Mouse (Mus musculus) heart, embryonic 14.5 days (tissue): Measurements from ENCODE around the gene Helz. TPM values are rescaled to one million over a fixed set of nuclear protein-coding genes. Genes with fewer than 3 reads are reported as not detected.
"Not testable (repeated sequence)": the region's sequence is repeated elsewhere in the genome, so short reads cannot be mapped to it uniquely, and the experiment has no call there.

Experiments used
- ATAC-seq: fragments of 200-750 bp; cut with Nextera tagmentation; 2 replicates; pipeline ENCODE4 v1.8.0; 2017; ENCODE audit warnings: low read depth, moderate TSS enrichment; ENCODE audit not compliant: insufficient number of reproducible peaks, insufficient read depth, low FRiP score
- H3K27ac ChIP-seq, 2 experiments: fragments of 200-500 bp in 1 of 2; fragments of 300-500 bp in 1 of 2; sonication (generic) in 1 of 2; replicated peaks in 1 of 2; 2 replicates each; pipeline ENCODE4 v1.5.1; 2012 to 2014; ENCODE audit warnings: low read depth in 2 of 2, low read length in 2 of 2, control low read depth in 1 of 2, mild to moderate bottlenecking in 1 of 2, mixed read lengths in 1 of 2; ENCODE audit not compliant: control insufficient read depth in 1 of 2, insufficient read depth in 1 of 2
- H3K27me3 ChIP-seq: fragments of 300-500 bp; sonication (generic); 2 replicates; pipeline ENCODE4 v1.6.1; 2014; ENCODE audit warnings: mild to moderate bottlenecking, low read length, control low read depth; ENCODE audit not compliant: control insufficient read depth, insufficient read depth
- H3K36me3 ChIP-seq: fragments of 300-500 bp; sonication (generic); 2 replicates; pipeline ENCODE4 v1.6.1; 2014; ENCODE audit warnings: mild to moderate bottlenecking, control low read depth, low read length, mixed read lengths; ENCODE audit not compliant: control insufficient read depth, insufficient read depth
- H3K4me1 ChIP-seq, 2 experiments: fragments of 200-500 bp in 1 of 2; fragments of 300-500 bp in 1 of 2; sonication (generic) in 1 of 2; 2 replicates each; pipeline ENCODE4 v1.6.1; 2012 to 2014; ENCODE audit warnings: low read length in 2 of 2, control low read depth in 1 of 2, mixed read lengths in 1 of 2; ENCODE audit not compliant: control insufficient read depth in 2 of 2, insufficient read depth in 2 of 2
- H3K4me2 ChIP-seq: fragments of 300-500 bp; sonication (generic); 2 replicates; pipeline ENCODE4 v1.6.1; 2014; ENCODE audit warnings: mild to moderate bottlenecking, low read length
- H3K4me3 ChIP-seq, 2 experiments: fragments of 200-500 bp in 1 of 2; fragments of 300-500 bp in 1 of 2; sonication (generic) in 1 of 2; 2 replicates each; pipeline ENCODE4 v1.5.1; 2012 to 2014; ENCODE audit warnings: low read length in 2 of 2, mild to moderate bottlenecking in 2 of 2, control low read depth in 1 of 2, low read depth in 1 of 2, moderate library complexity in 1 of 2; ENCODE audit not compliant: control insufficient read depth in 1 of 2, insufficient read depth in 1 of 2
- H3K9ac ChIP-seq: fragments of 300-500 bp; sonication (generic); 2 replicates; pipeline ENCODE4 v1.6.1; 2014; ENCODE audit warnings: mild to moderate bottlenecking, low read length
- H3K9me3 ChIP-seq: fragments of 300-500 bp; sonication (generic); 2 replicates; pipeline ENCODE4 v1.6.1; 2016; ENCODE audit warnings: low read length, control low read depth; ENCODE audit not compliant: control insufficient read depth
- WGBS: fragments of 180-500 bp; shearing (Covaris S2); extraction: QIAGEN DNeasy Blood & Tissue Kit; methylation state at CpG from one replicate; pipeline ENCODE4 v1.1.7; 2014; 5-methylcytosine and 5-hydroxymethylcytosine counted together
- polyA plus RNA-seq: library from polyadenylated mRNA; unstranded; fragments of >200 nt; fragmentation: Nextera tagmentation; extraction: Ambion mirVana; gene quantifications from 2 replicates; pipeline ENCODE4 v1.2.1, GENCODE M21; 2014

Gene Helz
- polyA plus RNA-seq, 1 experiment from 2014 or later: 17.5 TPM

- H3K36me3 ChIP-seq: peaks cover 27% of the 10 kb centered on the region
- not testable (repeated sequence) for H3K9me3 ChIP-seq, H3K9ac ChIP-seq, H3K4me1 ChIP-seq, H3K27me3 ChIP-seq, H3K4me3 ChIP-seq, H3K27ac ChIP-seq, ATAC-seq, H3K4me2 ChIP-seq
- WGBS: 77% methylated on average over 5 of the region's 5 CpGs
These were observed 38.4 kb downstream of the Helz start for GRCm38 (mm10) chr11:107586129-107586528.

GRCm38 (mm10) chr11:107587141-107587540 lies 39.4 kb downstream of the Helz start:
- H3K4me3 ChIP-seq: no peak overlapping the region
- 93% methylated on average over 7 of the region's 7 CpGs for WGBS
- no peak overlapping the region for H3K27ac ChIP-seq
- peaks cover 24% of the 10 kb centered on the region for H3K36me3 ChIP-seq
- 0 out of 4 replicates have a peak, but pooled peaks cover 0 to 5% of the 10 kb centered on the region in 2 experiments for H3K4me1 ChIP-seq
- H3K9me3 ChIP-seq: no peaks in the 10 kb centered on the region
- no peak overlapping the region for H3K9ac ChIP-seq
- no peak overlapping the region for H3K4me2 ChIP-seq
- ATAC-seq: no peak
- no peaks in the 10 kb centered on the region for H3K27me3 ChIP-seq

GRCm38 (mm10) chr11:107592575-107592974 lies 44.8 kb downstream of the Helz start:
- WGBS: 93% methylated on average over 5 of the region's 5 CpGs
- H3K4me3 ChIP-seq: no peak overlapping the region
- ATAC-seq: no peak
- no peaks in the 10 kb centered on the region for H3K4me1 ChIP-seq
- no peaks in the 10 kb centered on the region for H3K9me3 ChIP-seq
- H3K4me2 ChIP-seq: no peak overlapping the region
- no peaks in the 10 kb centered on the region for H3K27me3 ChIP-seq
- H3K36me3 ChIP-seq: peaks cover 59% of the 10 kb centered on the region
- H3K27ac ChIP-seq: no peak overlapping the region
- no peak overlapping the region for H3K9ac ChIP-seq

GRCm38 (mm10) chr11:107597381-107597780 lies 49.7 kb downstream of the Helz start:
- peaks cover 92% of the 10 kb centered on the region for H3K36me3 ChIP-seq
- H3K27me3 ChIP-seq: no peaks in the 10 kb centered on the region
- H3K4me3 ChIP-seq: no peak overlapping the region
- H3K4me2 ChIP-seq: no peak overlapping the region
- no peaks in the 10 kb centered on the region for H3K9me3 ChIP-seq
- ATAC-seq: no peak
- H3K27ac ChIP-seq: no peak overlapping the region
- 93% methylated on average over 4 of the region's 4 CpGs for WGBS
- no peak overlapping the region for H3K9ac ChIP-seq
- no peaks in the 10 kb centered on the region for H3K4me1 ChIP-seq

- WGBS: 89% methylated on average over 7 of the region's 7 CpGs
- peaks cover 59% of the 10 kb centered on the region for H3K36me3 ChIP-seq
- ATAC-seq: no peak
These were observed 58.0 kb downstream of the Helz start for GRCm38 (mm10) chr11:107605694-107606093.

GRCm38 (mm10) chr11:107613906-107614305 lies 66.2 kb downstream of the Helz start:
- H3K4me3 ChIP-seq: no peak overlapping the region
- H3K27me3 ChIP-seq: no peaks in the 10 kb centered on the region
- H3K9ac ChIP-seq: no peak overlapping the region
- peaks cover 0 to 2% of the 10 kb centered on the region in 2 experiments; a peak in 1 of 4 replicates for H3K4me1 ChIP-seq
- H3K4me2 ChIP-seq: no peak overlapping the region
- no peak for ATAC-seq
- H3K27ac ChIP-seq: no peak overlapping the region
- WGBS: 90% methylated on average over 5 of the region's 5 CpGs
- peaks cover 30% of the 10 kb centered on the region for H3K36me3 ChIP-seq
- no peaks in the 10 kb centered on the region for H3K9me3 ChIP-seq

More at GRCm38 (mm10) chr11:107605694-107606093, 58.0 kb downstream of the Helz start:
- no peaks in the 10 kb centered on the region for H3K4me1 ChIP-seq
- no peak overlapping the region for H3K4me3 ChIP-seq
- H3K27ac ChIP-seq: no peak overlapping the region
- H3K9me3 ChIP-seq: no peaks in the 10 kb centered on the region
- H3K27me3 ChIP-seq: no peaks in the 10 kb centered on the region
- H3K4me2 ChIP-seq: no peak overlapping the region
- H3K9ac ChIP-seq: no peak overlapping the region

GRCm38 (mm10) chr11:107615696-107616095 lies 68.0 kb downstream of the Helz start:
- Histone ChIP-seq H3K4me3 (no peak overlapping the region), H3K4me2 (no peak overlapping the region), H3K4me1 (peaks cover 0 to 2% of the 10 kb centered on the region in 2 experiments; a peak in 1 of 4 replicates), H3K9ac (no peak overlapping the region), H3K36me3 (peaks cover 48% of the 10 kb centered on the region), H3K27ac (no peak overlapping the region), H3K9me3 (no peaks in the 10 kb centered on the region), H3K27me3 (no peaks in the 10 kb centered on the region)
- no peak for ATAC-seq
- 57% methylated on average over 4 of the region's 5 CpGs for WGBS

- Histone ChIP-seq H3K4me3 (no peak overlapping the region), H3K4me2 (no peak overlapping the region), H3K27ac (no peak overlapping the region), H3K9me3 (no peaks in the 10 kb centered on the region), H3K27me3 (no peaks in the 10 kb centered on the region), H3K9ac (no peak overlapping the region), H3K36me3 (peaks cover 59% of the 10 kb centered on the region), H3K4me1 (peaks cover 0 to 2% of the 10 kb centered on the region in 2 experiments; a peak in 1 of 4 replicates)
- ATAC-seq: no peak
- WGBS: 67% methylated on average over 5 of the region's 5 CpGs
These were observed 70.2 kb downstream of the Helz start for GRCm38 (mm10) chr11:107617976-107618375.
